Mouse (Mus musculus) megakaryocyte progenitor cell, adult 5-6 weeks (primary cell): ENCODE measurements around the gene Abca17. TPM values are rescaled to one million over a fixed set of nuclear protein-coding genes. Genes with fewer than 3 reads are reported as not detected.

Experiments
- ATAC-seq: replicated peaks from 2 replicates; pipeline ENCODE4 v1.8.0; 2016; ENCODE audit warnings: mild to moderate bottlenecking, moderate TSS enrichment, inconsistent platforms; ENCODE audit not compliant: poor library complexity
- total RNA-seq, 2 experiments: library from RNA; stranded (forward) in 1 of 2; stranded (reverse) in 1 of 2; fragments of 157-497, 149-512 nt in 1 of 2; fragments of 200-1000 nt in 1 of 2; gene quantifications; 2 replicates each; pipeline versions ENCODE4 v1.2.3 to v1.2.4; 2015 to 2017

Abca17 gene
- total RNA-seq (2015) (0.24 TPM in 1 of 2 replicates, not detected in the other), total RNA-seq (2017) (0.03 TPM in 1 of 2 replicates, not detected in the other)

DNA sequence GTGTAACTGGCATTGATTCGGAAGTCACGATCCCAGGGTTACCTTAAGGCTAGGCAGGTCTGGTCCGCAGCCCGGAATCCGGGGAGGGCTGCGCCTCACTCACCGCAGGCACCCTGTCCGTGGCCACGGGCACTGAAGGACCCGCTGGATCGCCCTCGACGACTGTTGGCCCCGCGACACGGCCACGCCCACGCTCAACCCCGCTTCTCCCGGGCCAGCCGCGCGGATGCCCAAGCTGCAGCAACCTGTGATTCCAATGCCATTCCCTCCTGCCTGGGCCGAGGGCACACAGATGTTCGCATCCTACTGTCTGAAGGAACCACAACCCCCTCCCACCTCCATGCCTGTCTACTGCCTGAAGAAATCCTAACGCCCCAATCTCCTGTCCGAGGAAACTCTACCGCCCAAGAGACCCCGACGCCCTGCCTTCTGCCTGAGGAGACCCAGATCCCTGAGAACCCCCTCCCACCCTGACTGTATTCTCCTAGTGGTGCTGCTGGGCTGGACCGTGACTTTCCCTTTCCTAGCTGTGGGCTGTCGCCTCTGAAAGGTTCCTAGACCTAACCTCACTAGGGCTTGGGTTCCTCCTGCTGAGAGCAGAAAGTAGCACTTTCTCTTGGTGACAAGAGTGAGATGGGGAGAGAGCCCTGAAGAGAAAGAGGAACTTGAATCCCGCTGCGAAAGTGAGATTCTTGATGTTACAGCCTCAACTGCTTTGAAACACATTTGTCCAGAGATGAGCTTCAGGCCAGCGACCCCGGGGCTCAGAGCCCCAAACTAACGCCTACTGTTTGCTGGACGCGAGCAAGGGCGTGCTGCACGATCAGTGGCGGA, at the start of gene Abca17:
TSS of gene Abca17 (minus strand) at position 143 of the 834 bp plus-strand sequence.
- ATAC-seq, result peak; percentile 21

DNA sequence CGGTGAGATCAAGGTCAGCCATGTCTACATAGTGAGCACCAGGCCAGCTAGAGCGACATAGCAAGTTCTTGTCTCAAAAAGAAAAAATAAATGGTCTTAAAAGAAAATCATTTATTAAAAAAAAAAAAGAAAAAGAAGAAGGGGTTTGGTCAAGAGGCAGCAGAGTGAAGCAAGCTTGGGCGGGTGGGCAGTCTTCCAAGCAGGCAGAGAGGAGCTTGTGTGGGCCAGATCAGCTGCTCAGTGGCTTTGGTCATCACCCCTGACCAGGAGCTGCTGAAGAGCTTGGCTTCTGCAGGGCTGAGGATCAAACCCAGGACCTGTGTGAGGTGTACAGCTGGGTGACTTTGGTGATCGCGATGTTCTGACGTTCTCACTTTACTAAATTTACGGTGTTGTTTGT, 43.6 kb upstream of the Abca17 start:
- ATAC-seq, result no peak

DNA sequence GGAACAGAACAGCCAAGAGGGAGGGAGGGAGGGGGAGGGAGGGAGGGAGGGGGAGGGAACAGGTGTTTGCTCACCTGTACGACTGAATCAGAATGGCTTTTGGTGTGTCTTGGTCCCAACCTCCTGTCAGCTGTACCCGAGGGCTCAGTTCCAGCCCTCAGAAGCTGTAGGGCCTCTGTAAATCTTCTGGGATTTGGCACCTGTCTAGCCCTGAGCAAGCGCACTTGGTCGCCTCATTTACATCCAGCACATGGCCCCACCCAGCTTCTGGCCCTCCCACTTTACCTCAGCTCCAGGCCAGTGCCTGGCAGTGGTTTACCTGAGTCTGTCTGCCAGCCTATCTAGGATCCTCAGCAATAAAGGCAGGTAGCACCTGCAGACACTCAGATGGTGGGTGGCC, 42.7 kb upstream of the Abca17 start:
- no peak for ATAC-seq

DNA sequence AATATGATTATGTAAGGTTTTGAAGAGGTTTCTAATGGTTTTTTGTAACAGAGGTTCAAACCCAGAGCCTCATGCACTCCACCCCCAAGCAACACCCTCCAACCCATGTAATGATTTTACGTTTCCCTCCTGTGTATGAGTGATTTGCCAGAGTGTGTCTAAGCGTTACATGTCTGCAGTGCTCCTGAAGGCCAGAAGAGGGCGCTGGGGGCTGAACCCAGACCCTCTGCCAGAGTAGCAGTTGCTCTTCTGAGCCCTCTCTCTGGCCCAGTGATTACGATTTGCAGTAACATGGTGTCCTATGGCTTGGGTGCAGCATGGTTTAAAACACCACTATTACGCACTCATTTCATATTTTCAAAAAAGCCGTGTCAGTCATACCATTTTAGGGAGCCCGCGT, 40.3 kb upstream of the Abca17 start:
- peak; percentile 66 for ATAC-seq

DNA sequence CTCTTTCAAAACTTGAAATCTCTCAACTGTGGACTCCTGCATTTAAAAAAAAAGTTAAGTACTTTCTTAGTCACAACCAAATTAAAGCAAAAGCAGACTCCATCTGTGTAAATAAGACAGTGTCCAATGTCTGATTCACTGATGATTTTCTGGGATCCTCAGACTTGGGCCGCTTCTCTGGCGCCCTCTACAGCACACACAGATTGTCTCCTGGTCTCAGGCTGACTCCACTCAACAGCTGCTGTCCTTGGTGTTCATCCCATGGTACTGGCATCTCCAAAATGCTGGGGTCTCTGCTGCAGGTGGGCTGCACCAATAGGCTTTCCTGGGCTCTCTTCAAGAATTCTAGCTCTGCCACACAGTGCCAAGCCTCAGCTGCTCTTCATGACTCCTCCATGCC, 39.0 kb upstream of the Abca17 start:
- peak; percentile 79 for ATAC-seq

DNA sequence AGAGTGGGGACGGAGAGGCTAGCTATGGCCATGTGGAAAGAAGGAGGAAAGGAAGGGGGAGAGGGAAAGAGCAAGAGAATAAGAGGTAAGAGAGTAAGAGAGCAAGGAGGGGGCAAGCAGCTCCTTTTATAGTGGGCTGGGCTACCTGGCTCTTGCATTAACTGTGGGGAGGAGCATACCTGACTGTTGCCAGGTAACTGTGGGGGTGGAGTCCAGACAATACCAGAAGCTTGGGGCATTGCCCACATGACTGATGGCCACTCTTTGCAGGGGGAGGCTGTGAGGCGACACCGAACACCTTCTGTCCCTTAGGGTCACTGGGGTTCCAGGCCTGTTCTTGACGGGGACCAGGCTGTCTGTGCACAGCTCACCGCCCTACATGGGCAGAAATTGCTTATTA, 37.8 kb upstream of the Abca17 start:
- no peak for ATAC-seq

DNA sequence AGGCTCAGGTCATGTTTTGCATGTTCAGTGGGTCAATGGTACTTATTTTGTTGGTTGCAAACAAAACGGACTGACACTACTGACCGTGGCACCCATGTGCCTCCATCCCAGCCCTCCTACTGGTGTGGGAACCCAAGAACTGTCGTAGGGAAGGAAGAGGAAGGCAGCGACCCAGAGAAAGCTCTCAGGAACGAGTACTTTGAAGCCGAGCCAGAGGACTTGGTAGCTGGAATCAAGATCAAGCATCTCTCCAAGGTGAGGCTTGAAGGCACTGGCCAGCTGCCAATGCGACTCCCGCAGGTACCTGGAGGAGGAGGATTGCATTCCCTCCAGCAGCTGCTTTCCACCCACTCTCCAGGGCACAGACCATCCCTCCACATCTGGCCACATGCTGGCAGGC, 32.9 kb upstream of the Abca17 start:
- no peak for ATAC-seq

DNA sequence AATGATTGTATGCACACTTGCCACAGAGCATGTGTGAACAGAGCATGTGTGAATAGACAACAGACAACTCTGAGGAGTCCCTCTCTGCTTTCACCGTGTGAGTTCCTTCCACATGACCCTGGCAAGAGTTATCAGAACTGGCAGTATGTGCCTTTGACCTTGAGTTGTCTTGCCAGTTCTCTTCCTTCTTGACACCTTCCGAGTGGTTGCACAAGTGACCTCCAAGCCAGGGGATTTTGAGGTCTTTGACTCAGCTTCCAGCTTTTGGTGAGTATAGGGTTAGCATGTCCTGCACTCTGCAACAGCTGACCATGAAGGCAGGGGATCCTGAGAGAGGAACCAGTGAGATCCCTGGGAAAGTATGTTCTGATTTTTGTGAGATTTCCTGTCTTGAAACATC, 27.6 kb upstream of the Abca17 start:
- no peak for ATAC-seq

DNA sequence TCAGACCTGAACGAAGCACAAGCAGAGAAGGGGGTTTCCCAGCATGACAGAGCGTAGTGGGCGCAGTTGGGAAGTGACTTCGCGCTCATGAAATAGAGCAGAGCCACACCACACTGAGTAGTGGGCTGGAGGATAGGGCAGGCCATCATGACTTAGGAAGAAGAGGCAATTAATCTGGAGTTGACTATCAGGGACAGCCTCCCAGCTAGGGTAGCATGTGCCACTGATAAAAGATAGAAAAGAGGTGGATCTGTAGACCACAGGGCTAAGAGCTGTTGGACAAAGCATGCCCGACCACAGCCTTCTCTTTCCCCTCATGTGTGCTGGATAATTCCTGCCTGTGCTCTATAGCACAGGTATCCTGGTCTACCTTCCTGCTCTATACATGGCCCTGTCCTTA, 25.0 kb upstream of the Abca17 start:
- peak; percentile 79 for ATAC-seq

DNA sequence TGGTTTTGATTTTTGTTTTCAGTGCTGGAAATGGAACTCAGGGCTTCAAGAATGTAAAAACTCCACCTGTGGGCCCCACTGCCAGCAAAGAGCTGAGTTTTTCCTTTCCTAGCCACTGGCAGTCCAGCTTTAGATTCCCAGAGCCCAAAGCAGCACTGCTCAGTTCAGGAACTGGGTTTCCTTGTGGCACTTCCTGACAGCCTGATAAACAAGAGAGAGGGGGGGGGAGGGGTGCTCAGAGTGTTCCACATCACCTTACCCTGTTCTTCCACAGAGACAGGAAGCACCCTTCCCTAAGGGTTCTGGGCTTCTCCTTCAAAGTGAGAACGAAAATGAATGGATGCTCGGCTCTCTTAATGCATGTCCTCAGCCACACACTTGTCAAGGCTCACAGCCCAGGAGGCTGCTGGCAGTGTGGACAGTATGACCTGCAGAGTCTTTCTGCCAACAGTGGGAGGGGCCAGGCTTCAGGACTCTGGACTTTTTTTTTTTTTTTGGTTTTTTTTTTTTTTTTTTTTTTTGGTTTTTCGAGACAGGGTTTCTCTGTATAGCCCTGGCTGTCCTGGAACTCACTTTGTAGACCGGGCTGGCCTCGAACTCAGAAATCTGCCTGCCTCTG, 24.3 kb upstream of the Abca17 start:
- 0 out of 2 replicates have a peak, but pooled peaks have one; percentile 34 for ATAC-seq

DNA sequence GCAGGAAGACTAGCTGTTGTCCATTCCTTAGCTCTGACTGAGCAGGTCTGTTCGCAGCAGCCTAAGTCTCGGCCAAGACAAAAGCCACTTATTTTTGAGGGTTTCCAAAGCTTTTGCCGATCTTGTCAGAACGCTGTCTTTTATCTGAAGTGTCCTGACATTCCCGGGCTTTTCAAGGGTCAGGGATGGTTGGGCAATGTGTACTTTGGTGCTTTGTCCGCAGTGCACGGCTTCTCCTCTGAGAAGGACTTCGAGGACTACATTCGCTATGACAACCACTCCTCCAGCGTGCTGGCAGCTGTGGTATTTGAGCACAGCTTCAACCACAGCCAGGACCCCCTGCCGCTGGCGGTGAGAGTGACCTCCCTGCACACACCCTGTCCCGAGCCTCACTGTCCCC, 15.0 kb upstream of the Abca17 start:
- no peak for ATAC-seq

DNA sequence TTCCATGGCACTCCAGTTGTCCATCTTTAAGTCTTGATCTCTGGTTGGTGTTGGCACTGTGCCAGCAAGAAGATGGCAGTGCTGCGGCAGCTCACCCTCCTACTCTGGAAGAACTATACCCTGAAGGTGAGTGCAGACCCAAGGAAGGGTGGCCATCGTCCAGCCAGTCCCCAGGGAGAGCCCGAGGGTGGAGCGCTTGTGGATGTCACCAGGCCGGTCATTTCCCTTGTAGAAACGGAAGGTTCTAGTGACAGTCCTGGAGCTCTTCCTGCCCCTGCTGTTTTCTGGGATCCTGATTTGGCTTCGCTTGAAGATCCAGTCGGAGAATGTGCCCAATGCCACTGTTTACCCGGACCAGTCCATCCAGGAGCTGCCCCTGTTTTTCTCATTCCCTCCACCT, 13.6 kb upstream of the Abca17 start:
- ATAC-seq, result no peak

DNA sequence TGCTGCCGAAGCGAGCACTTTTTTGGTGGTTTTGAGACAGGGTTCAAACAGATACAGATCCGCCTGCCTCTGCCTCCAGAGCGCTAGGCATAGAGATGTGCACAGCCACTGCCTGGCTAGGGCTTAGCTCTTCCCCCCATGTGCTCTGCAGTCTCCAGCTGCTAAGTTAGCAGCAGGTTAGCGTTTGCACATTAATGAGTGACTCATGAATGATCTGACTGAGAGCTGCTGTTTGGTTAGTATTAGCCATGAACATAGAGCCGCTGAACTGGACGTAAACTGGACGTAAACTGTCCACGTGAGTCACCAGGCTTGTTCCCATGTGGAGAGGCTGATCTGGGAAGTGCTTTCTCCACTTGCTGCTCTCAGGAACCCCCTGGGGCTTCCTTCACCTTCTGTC, 11.7 kb upstream of the Abca17 start:
- ATAC-seq, result no peak

DNA sequence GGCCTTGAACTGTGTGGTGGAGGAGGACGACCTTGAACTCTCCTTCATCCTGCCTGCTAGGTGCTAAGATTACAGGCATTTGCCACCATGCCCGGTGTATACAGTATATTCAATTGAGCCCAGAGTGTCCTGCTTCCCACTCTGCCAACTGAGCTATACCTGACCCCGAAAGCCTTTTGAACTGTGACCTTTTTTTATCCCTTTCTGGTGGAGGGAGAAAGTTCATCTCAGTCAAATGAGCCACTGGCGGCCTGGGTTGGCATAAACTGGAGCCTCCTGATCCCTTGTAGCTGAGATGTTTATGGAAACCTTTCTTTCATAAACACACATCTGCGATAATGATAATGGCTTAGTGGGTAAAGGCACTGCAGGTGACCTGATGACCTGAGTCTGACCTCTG, 10.4 kb upstream of the Abca17 start:
- ATAC-seq, result no peak

DNA sequence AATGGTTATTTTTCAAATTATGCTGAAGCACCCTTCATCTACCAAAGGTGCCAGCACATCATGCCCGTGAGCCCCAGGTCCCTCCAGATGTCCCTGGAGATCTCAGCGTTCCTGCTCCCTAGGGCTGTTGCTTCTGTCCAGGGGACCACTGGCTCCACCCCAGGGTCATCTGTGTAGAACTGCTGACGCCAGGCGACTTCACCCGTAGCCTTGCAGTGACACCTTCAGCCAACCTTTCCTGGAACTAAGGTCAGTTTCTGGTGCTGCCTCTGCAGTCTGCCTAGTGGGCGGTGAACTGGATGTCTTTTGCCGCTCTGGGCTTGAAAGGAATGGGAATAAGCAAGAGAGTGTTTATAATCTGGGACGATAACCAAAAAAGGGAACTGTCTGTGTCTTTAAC, 10.0 kb upstream of the Abca17 start:
- ATAC-seq, result no peak

DNA sequence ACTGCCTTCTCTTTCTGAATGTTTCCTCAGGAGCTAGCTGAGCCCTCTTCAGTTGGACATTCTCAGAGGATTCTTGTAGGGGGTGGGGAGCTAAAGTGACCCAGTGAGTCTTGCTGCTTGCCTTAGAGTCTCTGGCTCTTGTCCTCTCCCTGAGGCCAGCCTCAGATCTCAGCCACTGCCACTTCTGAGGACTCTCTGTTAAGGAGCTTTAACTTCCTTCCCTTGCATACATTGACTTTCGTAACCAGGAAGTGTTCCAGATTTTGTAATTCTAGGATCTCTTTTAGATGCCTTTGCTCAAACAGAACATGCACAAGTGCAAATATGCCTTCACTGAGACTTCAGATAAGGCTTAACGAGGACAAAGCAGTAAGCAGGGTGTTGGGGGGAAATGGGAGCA, 9.0 kb upstream of the Abca17 start:
- peak; percentile 26; the same call in 1 of the 2 replicates for ATAC-seq

DNA sequence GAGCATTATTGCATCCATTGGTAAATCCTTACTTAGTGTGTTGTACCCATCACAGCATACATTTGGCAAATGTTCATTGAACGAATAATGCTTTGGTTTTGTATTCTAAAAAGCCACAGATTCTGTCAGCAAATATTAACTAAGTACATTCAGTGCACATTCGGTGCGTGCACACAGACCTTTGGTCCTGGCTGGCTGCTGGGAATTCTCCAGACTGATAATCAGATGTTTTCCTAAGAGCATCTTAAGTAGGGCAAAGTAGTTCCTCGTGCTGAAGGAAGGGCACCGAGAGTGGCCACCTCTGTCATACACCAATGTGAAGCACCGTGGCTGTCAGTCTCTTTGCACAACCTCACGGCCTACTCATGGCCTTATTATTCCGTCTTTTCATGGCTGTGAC, 8.1 kb upstream of the Abca17 start:
- no peak for ATAC-seq

DNA sequence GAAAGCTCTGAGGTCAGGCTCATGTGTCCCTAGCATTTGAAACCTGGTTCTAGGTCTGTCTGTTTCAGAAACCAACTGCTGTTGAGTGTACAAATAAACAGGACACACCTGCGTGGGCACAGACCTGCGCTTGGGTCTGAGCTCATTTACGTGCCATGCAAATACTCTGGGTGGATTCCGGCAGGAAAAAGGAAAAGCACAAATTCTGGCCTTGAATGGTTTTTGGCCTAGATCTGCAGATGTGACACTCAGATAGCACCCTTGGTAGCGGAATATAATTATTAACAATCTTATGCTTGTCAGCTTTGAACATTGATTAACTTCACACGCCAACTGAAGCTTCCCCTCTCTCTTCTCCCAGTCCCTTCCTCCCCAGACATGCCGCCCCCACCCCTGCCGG, 4.4 kb upstream of the Abca17 start:
- no peak for ATAC-seq

DNA sequence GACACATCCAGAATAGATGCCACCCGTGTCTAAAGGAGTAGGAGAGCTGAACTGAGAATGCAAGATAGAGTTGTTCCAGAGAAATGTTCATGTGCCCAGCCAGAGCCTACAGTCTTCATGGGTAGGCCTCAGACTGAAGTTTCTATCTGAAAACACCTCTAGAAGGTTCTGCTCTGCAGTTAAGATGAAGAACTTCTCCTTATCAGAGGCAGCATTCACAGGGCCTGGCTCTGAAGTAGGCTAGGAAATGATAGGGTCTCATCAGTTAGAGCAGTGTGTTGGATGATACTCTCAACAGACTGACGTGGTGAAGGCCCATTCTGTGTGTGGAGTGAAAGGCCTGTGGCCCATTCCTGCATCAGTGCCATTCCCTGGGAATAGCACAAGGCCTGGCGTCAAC, 3.1 kb upstream of the Abca17 start:
- peak; percentile 52 for ATAC-seq

DNA sequence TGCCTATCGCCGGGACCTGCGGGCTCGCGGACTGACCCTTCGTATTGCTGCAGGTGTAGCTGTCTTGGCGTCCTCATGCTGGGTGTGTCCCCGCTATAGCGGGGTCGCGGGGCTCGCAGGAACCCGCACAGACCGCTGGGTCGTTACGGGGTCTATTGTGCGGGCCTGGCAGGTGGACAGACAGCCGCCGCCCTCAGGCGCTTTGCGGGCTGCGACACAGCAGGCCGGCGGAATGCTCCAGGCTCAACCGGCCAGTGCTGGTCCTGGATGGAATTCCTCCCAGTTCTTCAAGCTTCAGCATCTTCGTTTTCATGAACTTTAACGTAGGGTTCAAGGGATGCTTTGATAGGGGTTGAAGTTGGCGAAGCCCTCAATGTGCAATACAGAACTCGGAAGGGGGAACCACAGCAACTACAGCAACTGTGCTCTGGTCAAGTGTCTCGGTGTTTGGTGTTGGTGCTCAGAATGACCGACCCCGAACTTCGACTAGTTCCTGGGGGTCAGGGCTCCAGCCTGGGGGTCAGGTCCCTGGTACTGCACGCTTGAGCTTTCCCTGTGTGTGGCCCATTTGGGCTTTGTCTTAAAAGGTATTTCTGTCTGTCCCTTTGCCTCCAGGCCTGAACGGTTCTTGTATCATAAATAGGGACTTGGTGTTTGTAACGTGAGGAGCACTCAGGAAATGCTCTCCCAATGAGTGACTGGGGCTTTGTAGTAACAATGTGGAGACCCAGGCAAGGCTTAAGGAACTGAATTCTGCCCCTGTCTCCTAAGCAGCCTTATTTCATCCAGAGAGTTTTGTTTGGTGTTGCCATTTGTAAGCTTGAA, 1.7 kb upstream of the Abca17 start:
- no peak for ATAC-seq

DNA sequence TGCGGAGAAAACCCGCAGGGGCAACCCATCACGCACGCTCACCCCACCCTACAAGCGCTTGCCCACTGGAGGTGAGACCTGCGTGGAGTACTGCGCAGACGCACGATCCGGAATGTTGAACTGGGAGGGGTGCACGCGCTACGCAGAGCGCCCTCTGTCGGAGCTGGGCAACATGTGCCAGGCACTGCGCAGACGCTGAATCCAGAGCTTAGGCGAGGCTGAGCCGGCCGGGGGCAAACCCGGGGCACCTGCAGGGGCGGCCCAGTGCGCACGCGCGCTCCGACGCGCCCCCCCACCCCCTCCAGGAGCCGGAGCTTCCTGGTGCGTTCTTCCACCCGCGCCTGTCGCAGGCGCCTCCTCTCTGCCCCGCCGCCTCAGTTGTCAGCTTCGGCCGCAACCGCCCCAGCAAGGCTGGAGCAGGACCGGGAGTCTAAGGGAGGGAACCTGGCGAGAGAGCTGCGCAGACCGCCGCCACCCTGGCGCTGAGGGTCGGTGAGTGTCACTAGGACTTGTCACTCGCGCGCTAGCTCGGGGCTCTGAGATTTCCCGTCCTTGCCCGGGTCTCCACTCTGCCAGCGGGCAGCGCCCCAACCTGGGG, 991 bp upstream of the Abca17 start, which contains the start of gene Abca3:
TSS of gene Abca3 (plus strand) at position 191 of the 598 bp plus-strand sequence.
- ATAC-seq, result peak; percentile 80
